13 mouse cellular contexts compared by ENCODE assay signal in the genomic region with DNA sequence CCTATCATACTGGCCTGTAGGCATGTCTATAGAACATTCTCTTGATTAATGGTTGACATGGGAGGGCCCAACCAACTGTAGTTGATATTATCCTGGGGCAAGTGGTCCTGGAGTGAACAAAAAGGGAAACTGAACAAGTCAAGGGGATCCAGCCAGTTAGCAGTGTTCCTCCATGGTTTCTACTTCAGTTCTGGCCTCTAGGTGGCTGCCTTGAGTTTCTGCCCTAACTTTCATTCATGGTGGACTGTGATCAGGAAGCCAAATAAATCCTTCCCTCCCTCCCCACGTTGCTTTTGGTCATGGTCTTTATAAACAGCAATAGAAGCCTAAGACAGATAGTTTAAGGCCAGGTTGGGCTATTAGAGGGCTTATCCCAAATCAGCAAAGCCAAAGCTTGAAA. TPM values are rescaled to one million over a fixed set of nuclear protein-coding genes. Genes with fewer than 3 reads are reported as not detected.
DNase-seq lines count a peak whose midpoint lies in the region; ATAC-seq and TF ChIP-seq lines count a peak whose summit lies in the region.
"Had no signal": no experiment of that assay in that cellular context is flagged by ENCODE, and none has a peak within 500 bp of the region (broad histone marks: within the 10 kb centered on the region; RNA-seq: fewer than 3 reads in every experiment).

No protein-coding gene starts in this region.

- peak; percentile 41 for DNase-seq in CD4-positive, CD25-positive, alpha-beta regulatory T cell, adult 2 months (ENCODE audit: low read depth, low spot score)
- DNase-seq in kidney, postnatal 0 days (ENCODE audit: low spot score), result peak; percentile 30
- no peak for DNase-seq in kidney, adult 11 months
- peak; percentile 50 for DNase-seq in R1 (ENCODE audit: low read depth, low spot score)
- DNase-seq in naive thymus-derived CD4-positive, alpha-beta T cell, adult 2 months (ENCODE audit: low read depth), result peak; percentile 27
- no peak for DNase-seq in left cerebral cortex, postnatal 25 days (ENCODE audit: low spot score in 2 of 2)
- DNase-seq: gastrocnemius, postnatal 25 days; liver, embryonic 13.5 days; right cerebral cortex, postnatal 14 days had no signal

- intact Hi-C loops in left cerebral cortex, postnatal 25 days (cut with DNase I), result loop anchor here (5.0 to 10.0 kb wide), 3 partner anchors 63 to 705 kb away; partner anchors contain the start of gene Abhd17c

- TF ChIP-seq CTCF in kidney, postnatal 0 days (IDR thresholded peaks at IDR 0.05; ENCODE audit: low read depth), result peak; percentile 70

- no peak overlapping the region for H3K9ac ChIP-seq in kidney, postnatal 0 days (ENCODE audit: low read depth, low read length)
- H3K9ac ChIP-seq: embryonic facial prominence, embryonic 13.5 days; liver, embryonic 13.5 days had no signal

- no peak overlapping the region for H3K27ac ChIP-seq in kidney, postnatal 0 days
- H3K27ac ChIP-seq: embryonic facial prominence, embryonic 13.5 days; liver, embryonic 13.5 days had no signal

- 0 out of 2 replicates have a peak, but pooled peaks cover 8% of the 10 kb centered on the region for H3K4me1 ChIP-seq in kidney, postnatal 0 days (replicated peaks; ENCODE audit: insufficient read depth, low read length)
- H3K4me1 ChIP-seq: liver, embryonic 13.5 days had no signal

- H3K4me3 ChIP-seq in kidney, postnatal 0 days (replicated peaks; ENCODE audit: low read depth, low read length), result no peak overlapping the region
- H3K4me3 ChIP-seq: embryonic facial prominence, embryonic 13.5 days; liver, embryonic 13.5 days had no signal

- no peaks in the 10 kb centered on the region for H3K36me3 ChIP-seq in kidney, postnatal 0 days (ENCODE audit: insufficient read depth, low read length)
- H3K36me3 ChIP-seq: embryonic facial prominence, embryonic 13.5 days; liver, embryonic 13.5 days had no signal

- no peaks in the 10 kb centered on the region for H3K9me3 ChIP-seq in kidney, postnatal 0 days (replicated peaks; ENCODE audit: low read length)
- H3K9me3 ChIP-seq: embryonic facial prominence, embryonic 13.5 days; liver, embryonic 13.5 days had no signal

- no peak overlapping the region for H3K4me2 ChIP-seq in kidney, postnatal 0 days (ENCODE audit: low read length)
- H3K4me2 ChIP-seq: embryonic facial prominence, embryonic 13.5 days; liver, embryonic 13.5 days had no signal

- WGBS in kidney, postnatal 0 days, result 14% methylated on average over 1 of the region's 1 CpGs

- H3K27me3 ChIP-seq in kidney, postnatal 0 days (ENCODE audit: insufficient read depth, low read length), result peaks cover 13% of the 10 kb centered on the region

- ATAC-seq in CD4-positive, CD25-positive, alpha-beta regulatory T cell, adult 4 months, result no peak
- no peak for ATAC-seq in kidney, postnatal 0 days (replicated peaks; ENCODE audit: low FRiP score, low read depth)
- ATAC-seq in inflammation-experienced regulatory T-cells, adult 6 months, result no peak
- ATAC-seq: intestine, embryonic 16.5 days had no signal

RNA-seq across cellular contexts. Expression of gene Cemip, which starts 3.5 kb away (rescaled TPM):
- polyA plus RNA-seq in CD4-positive, CD25-positive, alpha-beta regulatory T cell, adult 4 months (2017; shearing (Covaris generic)), result under 1 TPM in 1 of 2 experiments, not detected in 1; 0.19 TPM
- polyA plus RNA-seq in kidney, postnatal 0 days (2015; fragmentation: Nextera tagmentation; extraction: Ambion mirVana), result 0.17 and 0.28 TPM in 2 replicates
- under 1 TPM in 1 of 3 experiments, not detected in 2; 0.20 TPM for polyA plus RNA-seq in inflammation-experienced regulatory T-cells, adult 6 months (2017; shearing (Covaris generic))
- total RNA-seq in left cerebral cortex, postnatal 25 days (2021), result 10 to 100 TPM; 16.9 to 21.5 TPM
- total RNA-seq: gastrocnemius, postnatal 25 days had no signal

Comparison
In these comparisons a context has a peak if more than half of its experiments do, and no peak if none do; other contexts are left out.
1. DNase-seq: peak in CD4-positive, CD25-positive, alpha-beta regulatory T cell, adult 2 months (single experiment), kidney, postnatal 0 days (single experiment), R1 (single experiment) and naive thymus-derived CD4-positive, alpha-beta T cell, adult 2 months (single experiment); none in kidney, adult 11 months (single experiment) and left cerebral cortex, postnatal 25 days (0 of 2).